Mouse (Mus musculus) G1E (cell line): ENCODE results near the gene Rasgef1b.

Experiments used
- CTCF ChIP-seq: IDR thresholded peaks from 2 replicates; pipeline ENCODE4 v1.5.1; 2012; ENCODE audit warnings: low read depth, low read length, inconsistent platforms, mixed read lengths
- GATA1 ChIP-seq: IDR thresholded peaks from 2 replicates; pipeline ENCODE4 v1.6.1; 2012; ENCODE audit warnings: borderline replicate concordance, low read length, inconsistent platforms, mixed read lengths
- POLR2AphosphoS5 ChIP-seq: IDR thresholded peaks from 2 replicates; pipeline ENCODE4 v1.6.1; 2012; ENCODE audit warnings: low read depth, low read length, inconsistent platforms; ENCODE audit not compliant: insufficient replicate concordance
- TAL1 ChIP-seq: conservative IDR thresholded peaks from 2 replicates; pipeline ENCODE4 v1.6.1; 2012; ENCODE audit warnings: low read depth, low read length, inconsistent platforms, mixed read lengths

DNA sequence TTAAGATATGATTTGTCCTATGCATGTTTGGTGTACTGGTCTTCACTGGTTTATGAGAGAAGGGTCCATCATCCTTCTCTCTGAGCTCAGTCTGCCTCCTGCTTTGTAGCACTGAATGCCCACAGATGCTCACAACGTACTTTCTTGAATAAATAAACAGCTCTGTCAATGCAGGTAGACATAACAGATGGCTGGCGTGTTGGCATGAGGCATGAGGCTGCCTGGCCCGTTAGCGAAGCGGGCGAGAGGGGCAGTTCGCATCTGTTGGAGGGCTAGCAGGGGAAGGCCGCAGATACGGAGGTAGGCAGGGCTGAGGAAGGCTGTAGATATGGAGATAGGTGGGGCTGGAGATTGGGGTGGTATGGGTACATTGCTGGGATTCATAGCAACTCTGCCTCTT, 451.3 kb downstream of the Rasgef1b start:
- TF ChIP-seq CTCF (no peak), GATA1 (no peak), TAL1 (no peak), POLR2AphosphoS5 (no peak)
